Mouse (Mus musculus) heart, adult 2 months (tissue): ENCODE data around the gene Ehmt1.

Experiments used
- CTCF ChIP-seq: fragments of 200-600 bp; IDR thresholded peaks from 2 replicates; pipeline ENCODE4 v1.8.1; 2022; ENCODE audit warnings: antibody characterized with exemption, mild to moderate bottlenecking, moderate library complexity
- EP300 ChIP-seq: fragments of 200-500 bp; IDR thresholded peaks from 2 replicates; pipeline ENCODE4 v1.6.1; 2011; ENCODE audit warnings: low read depth, low read length, control low read depth; ENCODE audit not compliant: insufficient read depth

- no peak for TF ChIP-seq CTCF
- TF ChIP-seq EP300 = no peak
Measured at GRCm38 (mm10) chr2:24919839-24920175, 393 bp upstream of the Ehmt1 start.
